Mouse (Mus musculus): ENCODE results near the gene Ipo11.

DNA sequence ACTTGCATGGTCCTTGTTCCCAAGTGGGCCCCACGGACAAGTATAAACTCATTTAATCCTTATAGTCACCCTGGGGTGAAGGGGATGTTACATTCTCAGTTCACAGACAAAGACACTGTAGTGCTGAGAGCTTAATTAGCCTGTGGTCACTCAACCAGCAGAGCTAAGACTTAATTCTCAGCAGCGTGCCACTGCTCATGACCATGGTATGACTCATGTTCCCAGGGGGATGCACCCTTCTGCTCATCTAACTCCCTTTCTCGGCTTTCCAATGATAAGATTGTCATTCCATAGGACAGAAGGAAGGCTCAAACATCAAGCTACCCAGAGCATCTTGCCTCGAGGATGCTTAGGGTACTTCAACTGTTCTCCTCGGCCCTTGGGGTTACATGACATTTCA, 180.9 kb downstream of the Ipo11 start:
- TF ChIP-seq CTCF (IDR thresholded peaks at IDR 0.05; ENCODE audit: low read depth) (no peak), EP300 (IDR thresholded peaks at IDR 0.05; ENCODE audit: low read depth) (no peak)
